Mouse (Mus musculus) testis, adult 2 months (tissue): Measurements from ENCODE around the gene Gm10961. TPM values are rescaled to one million over a fixed set of nuclear protein-coding genes. Genes with fewer than 3 reads are reported as not detected.

Experiments
- H3K27ac ChIP-seq: fragments of 200-500 bp; 2 replicates; pipeline ENCODE4 v1.5.1; 2012; ENCODE audit warnings: low read depth, low read length; ENCODE audit not compliant: control insufficient read depth, insufficient read depth
- H3K27me3 ChIP-seq: fragments of 200-500 bp; 2 replicates; pipeline ENCODE4 v1.6.1; 2012; ENCODE audit warnings: mild to moderate bottlenecking, low read length, moderate library complexity; ENCODE audit not compliant: control insufficient read depth, insufficient read depth
- H3K36me3 ChIP-seq: fragments of 200-500 bp; 2 replicates; pipeline ENCODE4 v1.6.1; 2012; ENCODE audit warnings: mild to moderate bottlenecking, low read length; ENCODE audit not compliant: control insufficient read depth, insufficient read depth
- H3K4me1 ChIP-seq: fragments of 200-500 bp; 2 replicates; pipeline ENCODE4 v1.6.1; 2012; ENCODE audit warnings: low read length; ENCODE audit not compliant: control insufficient read depth, insufficient read depth
- H3K4me3 ChIP-seq: fragments of 200-500 bp; 2 replicates; pipeline ENCODE4 v1.5.1; 2012; ENCODE audit warnings: low read depth, mild to moderate bottlenecking, low read length, moderate library complexity, mixed read lengths; ENCODE audit not compliant: control insufficient read depth
- CTCF ChIP-seq: fragments of 200-500 bp; IDR thresholded peaks from 2 replicates; pipeline ENCODE4 v1.5.1; 2012; ENCODE audit warnings: low read depth, mild to moderate bottlenecking, inconsistent platforms, low read length, moderate library complexity; ENCODE audit not compliant: control insufficient read depth, insufficient read depth, insufficient replicate concordance
- POLR2A ChIP-seq: fragments of 200-500 bp; IDR thresholded peaks from 2 replicates; pipeline ENCODE4 v1.6.1; 2012; ENCODE audit warnings: low read depth, mild to moderate bottlenecking, inconsistent platforms, low read length, moderate library complexity; ENCODE audit not compliant: control insufficient read depth
- polyA plus RNA-seq: library from polyadenylated mRNA; depleted of rRNA; stranded (reverse); fragments of >200 nt; gene quantifications from 2 replicates; pipeline ENCODE4 v1.2.3, GENCODE M21; 2012; rRNA removed

Gene Gm10961
- polyA plus RNA-seq, 1 experiment, result not detected

DNA sequence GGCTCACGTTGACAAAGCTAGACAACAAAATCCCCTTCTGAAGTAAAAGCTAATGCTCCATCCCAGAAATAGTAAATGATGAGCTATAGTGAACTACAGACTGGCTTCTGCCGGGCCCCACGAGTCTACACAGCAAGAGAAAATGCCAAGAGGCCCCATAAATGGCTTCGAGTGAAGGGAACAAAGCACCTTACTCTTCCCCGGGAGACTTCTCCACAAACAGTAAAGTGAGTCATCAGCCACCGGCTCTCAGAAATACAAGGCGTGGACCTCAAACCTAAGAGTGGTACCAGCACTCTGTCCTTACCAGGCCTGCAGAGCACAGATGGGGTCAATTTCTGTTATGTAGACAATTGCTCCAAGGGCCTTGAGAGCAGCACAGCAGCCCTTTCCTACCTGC, 37.7 kb downstream of the Gm10961 start:
- Histone ChIP-seq H3K27me3 (no peaks in the 10 kb centered on the region), H3K4me1 (no peaks in the 10 kb centered on the region), H3K27ac (no peak overlapping the region), H3K36me3 (peaks cover 9% of the 10 kb centered on the region), H3K4me3 (no peak overlapping the region)
- TF ChIP-seq CTCF (no peak), POLR2A (no peak)

DNA sequence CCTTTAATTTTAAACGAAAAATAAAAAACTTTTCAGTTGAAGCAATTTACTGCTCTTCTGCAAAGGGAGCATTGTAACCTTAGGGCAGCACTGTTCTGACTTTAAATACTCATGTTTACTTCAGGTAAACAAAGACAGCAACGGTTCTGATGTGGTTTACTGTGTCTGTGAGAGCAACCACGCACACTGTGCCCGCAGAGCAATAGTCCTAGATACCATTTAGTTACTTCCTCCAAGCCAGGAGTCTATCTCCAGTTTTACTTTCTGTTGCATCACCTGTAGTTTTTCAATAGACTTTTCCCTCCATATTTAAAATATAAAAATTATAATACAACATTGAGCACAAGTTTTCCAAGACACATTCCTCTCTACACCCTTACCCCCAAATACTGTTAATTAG, 39.4 kb downstream of the Gm10961 start:
- no peak for TF ChIP-seq POLR2A
- no peak for TF ChIP-seq CTCF
- Histone ChIP-seq H3K27ac (no peak overlapping the region), H3K4me1 (no peaks in the 10 kb centered on the region), H3K4me3 (no peak overlapping the region), H3K27me3 (no peaks in the 10 kb centered on the region), H3K36me3 (peaks cover 9% of the 10 kb centered on the region)

DNA sequence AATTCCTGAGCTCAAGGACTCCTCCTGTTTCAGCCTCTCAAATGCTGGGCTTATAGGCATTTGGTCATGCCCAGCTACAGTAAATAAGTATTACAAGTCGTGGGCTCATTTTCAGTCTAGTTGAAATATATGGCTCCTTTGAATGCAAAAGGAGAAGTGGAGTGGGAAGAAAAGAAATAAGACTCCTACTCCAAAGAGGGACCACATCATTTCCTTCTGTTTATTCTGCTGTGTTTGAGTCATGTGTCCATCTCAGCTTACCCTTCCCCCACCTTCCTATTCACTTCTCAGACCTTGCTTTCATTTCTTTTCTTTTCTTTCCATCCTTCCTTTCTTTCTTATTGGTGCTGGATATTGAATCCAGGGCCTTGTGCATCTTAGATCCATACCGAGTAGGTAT, 40.4 kb downstream of the Gm10961 start:
- Histone ChIP-seq H3K4me1 (no peaks in the 10 kb centered on the region), H3K27me3 (no peaks in the 10 kb centered on the region), H3K36me3 (peaks cover 9% of the 10 kb centered on the region), H3K27ac (no peak overlapping the region), H3K4me3 (no peak overlapping the region)
- TF ChIP-seq POLR2A (no peak), CTCF (no peak)

DNA sequence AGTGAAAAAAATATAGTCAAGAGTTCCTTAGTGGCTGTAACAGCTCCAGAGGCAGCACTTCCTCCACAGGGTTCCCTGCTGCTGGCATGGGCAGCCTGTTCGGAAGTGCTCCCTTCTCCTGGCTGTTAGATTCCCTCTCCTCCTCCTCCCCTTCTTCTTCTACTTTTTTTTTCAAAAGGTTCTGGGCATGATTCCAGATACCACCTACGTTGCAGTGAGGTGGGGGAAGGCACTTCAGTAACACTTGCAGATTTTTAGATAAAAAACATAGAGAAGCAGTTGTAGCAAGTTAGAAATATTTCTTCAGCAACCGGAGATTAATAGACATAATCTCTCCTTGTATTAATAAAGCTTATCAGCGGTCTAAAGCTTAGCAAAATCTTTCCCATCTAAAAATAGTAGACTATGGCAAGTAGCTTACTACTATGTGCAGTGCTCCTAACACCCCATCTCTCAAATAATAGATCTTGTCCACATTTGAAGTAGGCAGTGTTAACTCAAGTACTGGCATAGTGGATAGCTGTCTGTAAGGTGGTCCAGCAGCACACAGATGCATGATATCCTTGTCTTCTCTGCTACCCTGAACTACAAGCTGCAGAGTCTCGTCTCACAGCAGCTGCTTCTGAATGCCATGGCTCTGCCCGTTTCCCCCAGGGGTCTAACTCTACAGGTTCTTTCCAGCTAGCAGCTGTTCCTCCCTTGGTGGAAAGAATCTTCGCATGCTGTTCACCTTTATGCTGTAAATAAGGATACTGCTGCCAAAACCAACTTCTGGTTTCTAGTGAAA, 49.9 kb downstream of the Gm10961 start:
- Histone ChIP-seq H3K27ac (peak overlapping the region; percentile 8; the same call in 1 of the 2 replicates), H3K4me3 (no peak overlapping the region), H3K36me3 (no peaks in the 10 kb centered on the region), H3K4me1 (no peaks in the 10 kb centered on the region), H3K27me3 (no peaks in the 10 kb centered on the region)
- TF ChIP-seq CTCF, result no peak
- no peak for TF ChIP-seq POLR2A

Other genes starting within 250 kb of the Gm10961 start
- 0.07 and 1.8 TPM in 2 replicates for gene Kcnc4, start 171.8 kb upstream of the Gm10961 start, polyA plus RNA-seq
- gene Slc6a17, start 113.3 kb upstream of the Gm10961 start, polyA plus RNA-seq, result 0.88 and 1.00 TPM in 2 replicates
- 249 and 255 TPM in 2 replicates for gene Ubl4b, start 76.2 kb upstream of the Gm10961 start, polyA plus RNA-seq
- 0.05 and 0.18 TPM in 2 replicates for gene Alx3, start 36.3 kb upstream of the Gm10961 start, polyA plus RNA-seq
- gene Strip1, start 372 bp downstream of the Gm10961 start, polyA plus RNA-seq, result 19.2 and 21.2 TPM in 2 replicates
- 35.7 and 48.2 TPM in 2 replicates for gene Ahcyl1, start 65.2 kb downstream of the Gm10961 start, polyA plus RNA-seq
- gene Csf1, start 129.1 kb downstream of the Gm10961 start, polyA plus RNA-seq, result 2.8 and 3.5 TPM in 2 replicates
- 27.9 and 29.2 TPM in 2 replicates for gene Eps8l3, start 245.9 kb downstream of the Gm10961 start, polyA plus RNA-seq